Mouse (Mus musculus) liver, embryonic 12.5 days (tissue): ENCODE measurements around the gene Cd82. TPM values are rescaled to one million over a fixed set of nuclear protein-coding genes. Genes with fewer than 3 reads are reported as not detected.

Source experiments
- ATAC-seq: fragments of 200-750 bp; cut with Nextera tagmentation; 2 replicates; pipeline ENCODE4 v1.8.0; 2017; ENCODE audit warnings: moderate number of reproducible peaks, mild to moderate bottlenecking, moderate library complexity
- H3K27ac ChIP-seq: fragments of 300-500 bp; sonication (generic); 2 replicates; pipeline ENCODE4 v1.5.1; 2016; ENCODE audit warnings: mild to moderate bottlenecking
- H3K27me3 ChIP-seq: fragments of 300-500 bp; sonication (generic); replicated peaks from 2 replicates; pipeline ENCODE4 v1.6.1; 2016; ENCODE audit warnings: mild to moderate bottlenecking, moderate library complexity
- H3K36me3 ChIP-seq: fragments of 300-500 bp; sonication (generic); 2 replicates; pipeline ENCODE4 v1.6.1; 2016; ENCODE audit warnings: mild to moderate bottlenecking, moderate library complexity
- H3K4me1 ChIP-seq: fragments of 300-500 bp; sonication (generic); 2 replicates; pipeline ENCODE4 v1.6.1; 2016
- H3K4me2 ChIP-seq: fragments of 300-500 bp; sonication (generic); 2 replicates; pipeline ENCODE4 v1.6.1; 2016; ENCODE audit warnings: mild to moderate bottlenecking, moderate library complexity
- H3K4me3 ChIP-seq: fragments of 300-500 bp; sonication (generic); 2 replicates; pipeline ENCODE4 v1.5.1; 2016; ENCODE audit warnings: mild to moderate bottlenecking, moderate library complexity
- H3K9ac ChIP-seq: fragments of 300-500 bp; sonication (generic); 2 replicates; pipeline ENCODE4 v1.6.1; 2016; ENCODE audit warnings: mild to moderate bottlenecking, moderate library complexity
- H3K9me3 ChIP-seq: fragments of 300-500 bp; sonication (generic); replicated peaks from 2 replicates; pipeline ENCODE4 v1.6.1; 2016; ENCODE audit warnings: mild to moderate bottlenecking, moderate library complexity
- WGBS: fragments of 180-500 bp; shearing (Covaris S2); methylation state at CpG from one replicate; pipeline ENCODE4 v1.1.7; 2016; ENCODE audit not compliant: insufficient replicate concordance; 5-methylcytosine and 5-hydroxymethylcytosine counted together
- polyA plus RNA-seq: library from polyadenylated mRNA; unstranded; fragments of >200 nt; fragmentation: Nextera tagmentation; extraction: Ambion mirVana; gene quantifications from 2 replicates; pipeline ENCODE4 v1.2.1, GENCODE M21; 2016

Gene Cd82
- polyA plus RNA-seq, 1 experiment from 2014 or later = 46.2 TPM

- ATAC-seq = no peak
- peaks cover 29% of the 10 kb centered on the region for H3K27me3 ChIP-seq
- no peak overlapping the region for H3K9ac ChIP-seq
- H3K4me1 ChIP-seq = no peaks in the 10 kb centered on the region
- 19% methylated on average over 9 of the region's 9 CpGs for WGBS
- H3K9me3 ChIP-seq = no peaks in the 10 kb centered on the region
- no peaks in the 10 kb centered on the region for H3K36me3 ChIP-seq
- no peak overlapping the region for H3K4me3 ChIP-seq
- no peak overlapping the region for H3K4me2 ChIP-seq
- H3K27ac ChIP-seq = no peak overlapping the region
These were observed 22.5 kb upstream of the Cd82 start for GRCm38 (mm10) chr2:93485459-93485858.

GRCm38 (mm10) chr2:93482036-93482644 lies 19.2 kb upstream of the Cd82 start:
- Histone ChIP-seq H3K36me3 (no peaks in the 10 kb centered on the region), H3K9ac (no peak overlapping the region), H3K4me1 (no peaks in the 10 kb centered on the region), H3K27me3 (peaks cover 14% of the 10 kb centered on the region), H3K4me3 (no peak overlapping the region), H3K27ac (no peak overlapping the region), H3K4me2 (no peak overlapping the region), H3K9me3 (no peaks in the 10 kb centered on the region)
- ATAC-seq = no peak
- 34% methylated on average over 6 of the region's 6 CpGs for WGBS

- Histone ChIP-seq H3K9me3 (no peaks in the 10 kb centered on the region), H3K27me3 (peaks cover 43% of the 10 kb centered on the region), H3K4me2 (no peak overlapping the region), H3K4me1 (no peaks in the 10 kb centered on the region), H3K27ac (no peak overlapping the region), H3K4me3 (no peak overlapping the region), H3K9ac (no peak overlapping the region), H3K36me3 (no peaks in the 10 kb centered on the region)
- no peak for ATAC-seq
- WGBS = 45% methylated on average over 5 of the region's 5 CpGs
These were observed 15.8 kb upstream of the Cd82 start for GRCm38 (mm10) chr2:93478744-93479143.

- Histone ChIP-seq H3K27me3 (peaks cover 40% of the 10 kb centered on the region), H3K9ac (no peak overlapping the region), H3K9me3 (no peaks in the 10 kb centered on the region), H3K4me2 (no peak overlapping the region), H3K27ac (no peak overlapping the region), H3K4me3 (no peak overlapping the region), H3K36me3 (no peaks in the 10 kb centered on the region), H3K4me1 (no peaks in the 10 kb centered on the region)
- 34% methylated on average over 7 of the region's 7 CpGs for WGBS
- no peak for ATAC-seq
These were observed 14.6 kb upstream of the Cd82 start for GRCm38 (mm10) chr2:93477519-93477918.

- H3K9me3 ChIP-seq = no peaks in the 10 kb centered on the region
- no peak overlapping the region for H3K4me2 ChIP-seq
- no peak overlapping the region for H3K4me3 ChIP-seq
- 64% methylated on average over 7 of the region's 7 CpGs for WGBS
- H3K9ac ChIP-seq = no peak overlapping the region
- H3K27ac ChIP-seq = no peak overlapping the region
- peaks cover 33% of the 10 kb centered on the region for H3K27me3 ChIP-seq
- no peaks in the 10 kb centered on the region for H3K4me1 ChIP-seq
- no peak for ATAC-seq
- no peaks in the 10 kb centered on the region for H3K36me3 ChIP-seq
These were observed 13.5 kb upstream of the Cd82 start for GRCm38 (mm10) chr2:93476487-93476886.

GRCm38 (mm10) chr2:93475040-93475439 lies 12.1 kb upstream of the Cd82 start:
- Histone ChIP-seq H3K4me1 (peaks cover 11% of the 10 kb centered on the region), H3K36me3 (no peaks in the 10 kb centered on the region), H3K9ac (no peak overlapping the region), H3K4me3 (no peak overlapping the region), H3K9me3 (no peaks in the 10 kb centered on the region), H3K27me3 (peaks cover 29% of the 10 kb centered on the region), H3K27ac (no peak overlapping the region), H3K4me2 (no peak overlapping the region)
- 1% methylated on average over 11 of the region's 11 CpGs for WGBS
- ATAC-seq = no peak

- Histone ChIP-seq H3K9ac (no peak overlapping the region), H3K36me3 (no peaks in the 10 kb centered on the region), H3K9me3 (no peaks in the 10 kb centered on the region), H3K4me2 (no peak overlapping the region), H3K4me1 (peaks cover 22% of the 10 kb centered on the region), H3K4me3 (no peak overlapping the region), H3K27me3 (peaks cover 30% of the 10 kb centered on the region), H3K27ac (no peak overlapping the region)
- WGBS = 75% methylated on average over 9 of the region's 9 CpGs
- ATAC-seq = no peak
These were observed 11.0 kb upstream of the Cd82 start for GRCm38 (mm10) chr2:93473915-93474314.

GRCm38 (mm10) chr2:93470849-93471576 lies 8.1 kb upstream of the Cd82 start:
- Histone ChIP-seq H3K36me3 (no peaks in the 10 kb centered on the region), H3K4me1 (peaks cover 40% of the 10 kb centered on the region), H3K27ac (peak overlapping the region; percentile 63), H3K9ac (no peak overlapping the region), H3K27me3 (peaks cover 32% of the 10 kb centered on the region), H3K9me3 (no peaks in the 10 kb centered on the region), H3K4me3 (peak overlapping the region; percentile 56), H3K4me2 (peak overlapping the region; percentile 87)
- WGBS = 19% methylated on average over 3 of the region's 3 CpGs
- ATAC-seq = peak; percentile 14

GRCm38 (mm10) chr2:93470127-93470526 lies 7.2 kb upstream of the Cd82 start:
- Histone ChIP-seq H3K27me3 (peaks cover 24% of the 10 kb centered on the region; the same call in 1 of the 2 replicates), H3K4me1 (peaks cover 48% of the 10 kb centered on the region), H3K4me3 (peak overlapping the region; percentile 56), H3K27ac (peak overlapping the region; percentile 63), H3K4me2 (peak overlapping the region; percentile 87), H3K36me3 (no peaks in the 10 kb centered on the region), H3K9ac (peak overlapping the region; percentile 68), H3K9me3 (no peaks in the 10 kb centered on the region)
- under 1% methylated on average over 9 of the region's 9 CpGs for WGBS
- ATAC-seq = peak; percentile 66

- no peaks in the 10 kb centered on the region for H3K9me3 ChIP-seq
- ATAC-seq = no peak
- H3K4me1 ChIP-seq = peaks cover 54% of the 10 kb centered on the region
- H3K27ac ChIP-seq = no peak overlapping the region
- peaks cover 16% of the 10 kb centered on the region; the same call in 1 of the 2 replicates for H3K27me3 ChIP-seq
- WGBS = 6% methylated on average over 7 of the region's 7 CpGs
- no peak overlapping the region for H3K4me2 ChIP-seq
- no peak overlapping the region for H3K9ac ChIP-seq
- no peak overlapping the region for H3K4me3 ChIP-seq
- H3K36me3 ChIP-seq = no peaks in the 10 kb centered on the region
These were observed 6.2 kb upstream of the Cd82 start for GRCm38 (mm10) chr2:93469118-93469517.

- peak overlapping the region; percentile 69 for H3K27ac ChIP-seq
- H3K4me3 ChIP-seq = no peak overlapping the region
- no peaks in the 10 kb centered on the region for H3K9me3 ChIP-seq
- ATAC-seq = peak; percentile 48
- H3K9ac ChIP-seq = peak overlapping the region; percentile 29; the same call in 1 of the 2 replicates
- 37% methylated on average over 3 of the region's 3 CpGs for WGBS
- H3K4me2 ChIP-seq = peak overlapping the region; percentile 33
- peaks cover 18% of the 10 kb centered on the region for H3K27me3 ChIP-seq
- H3K36me3 ChIP-seq = no peaks in the 10 kb centered on the region
- peaks cover 79% of the 10 kb centered on the region for H3K4me1 ChIP-seq
These were observed 3.4 kb upstream of the Cd82 start for GRCm38 (mm10) chr2:93466314-93466713.

- Histone ChIP-seq H3K4me3 (peak overlapping the region; percentile 75), H3K27me3 (peaks cover 7% of the 10 kb centered on the region; the same call in 1 of the 2 replicates), H3K36me3 (peaks cover 7% of the 10 kb centered on the region), H3K9ac (peak overlapping the region; percentile 86), H3K4me1 (peaks cover 92% of the 10 kb centered on the region), H3K27ac (peak overlapping the region; percentile 95), H3K9me3 (no peaks in the 10 kb centered on the region), H3K4me2 (peak overlapping the region; percentile 91)
- WGBS = under 1% methylated on average over 41 of the region's 41 CpGs
- peak; percentile 92 for ATAC-seq
These were observed 848 bp downstream of the Cd82 start for GRCm38 (mm10) chr2:93461869-93462714.
